Mouse (Mus musculus): ENCODE data around the gene Wnk1. TPM values are rescaled to one million over a fixed set of nuclear protein-coding genes. Genes with fewer than 3 reads are reported as not detected.
A peak's percentile ranks its signal among the peaks of the same experiment; 100 is the strongest.

Wnk1 gene
- polyA plus RNA-seq, 1 experiment from 2014 or later: 532 TPM

GRCm38 (mm10) chr6:119903081-119903789 lies 135.2 kb downstream of the Wnk1 start:
- 18% methylated on average over 15 of the region's 15 CpGs for WGBS (ENCODE audit: missing documents)
- no peaks in the 10 kb centered on the region for H3K36me3 ChIP-seq (ENCODE audit: inconsistent target)
- H3K79me2 ChIP-seq (ENCODE audit: inconsistent target): peaks cover 54% of the 10 kb centered on the region
- H3K4me3 ChIP-seq (ENCODE audit: inconsistent target): peak overlapping the region; percentile 61
- H3K27ac ChIP-seq: no peak overlapping the region

- Histone ChIP-seq H3K36me3 (ENCODE audit: inconsistent target) (no peaks in the 10 kb centered on the region), H3K4me3 (ENCODE audit: inconsistent target) (peak within 1 kb of the TSS; percentile 61), H3K27ac (0 out of 2 replicates have a peak within 1 kb of the TSS, but pooled peaks have one; percentile 5), H3K79me2 (ENCODE audit: inconsistent target) (peaks cover 46% of the 10 kb centered on the region)
- WGBS (ENCODE audit: missing documents): 1% methylated on average over 67 of the region's 67 CpGs
Observed at GRCm38 (mm10) chr6:119902204-119903080, 136.0 kb downstream of the Wnk1 start, which contains the start of gene Rad52. Rad52 (plus strand) TSS chr6:119902698.

- H3K27ac ChIP-seq: no peak overlapping the region
- no peak overlapping the region for H3K4me3 ChIP-seq (ENCODE audit: inconsistent target)
- H3K36me3 ChIP-seq (ENCODE audit: inconsistent target): no peaks in the 10 kb centered on the region
- no peaks in the 10 kb centered on the region for H3K79me2 ChIP-seq (ENCODE audit: inconsistent target)
- 62% methylated on average over 7 of the region's 7 CpGs for whole genome bisulfite sequencing (ENCODE audit: missing documents)
Observed at GRCm38 (mm10) chr6:119892711-119893110, 145.8 kb downstream of the Wnk1 start.

GRCm38 (mm10) chr6:119883151-119883550 lies 155.3 kb downstream of the Wnk1 start:
- no peak overlapping the region for H3K27ac ChIP-seq
- no peaks in the 10 kb centered on the region for H3K36me3 ChIP-seq (ENCODE audit: inconsistent target)
- no peaks in the 10 kb centered on the region for H3K79me2 ChIP-seq (ENCODE audit: inconsistent target)
- WGBS (ENCODE audit: missing documents): 24% methylated on average over 7 of the region's 7 CpGs
- H3K4me3 ChIP-seq (ENCODE audit: inconsistent target): no peak overlapping the region

Other genes starting within 250 kb of the Wnk1 start
- 4.8 to 8.4 TPM (median 6.9 TPM) in 3 replicates for gene Erc1, start 190.5 kb downstream of the Wnk1 start, polyA plus RNA-seq (2018)
- gene Rad52, start 136.0 kb downstream of the Wnk1 start, polyA plus RNA-seq (2018): 5.0 to 8.7 TPM (median 6.8 TPM) in 3 replicates
- gene Ninj2, start 54.7 kb upstream of the Wnk1 start, polyA plus RNA-seq (2018): not detected in 3 replicates

All from macrophage (primary cell).